Mouse (Mus musculus) lung, postnatal 36 days (tissue): ENCODE measurements at regions not wholly inside any gene's neighbourhood (a gene's known extent, or its start where the extent isn't known, plus 50 kb on each side); places are given as distances from the start of the nearest gene placed in this dataset.
A peak's percentile ranks its signal among the peaks of the same experiment; 100 is the strongest.

ENCODE experiments used
- DNase-seq: peaks from one replicate; pipeline ENCODE4 v3.0.0; 2022; ENCODE audit warnings: mixed read lengths

GRCm38 (mm10) chr3:52859266-52859825 is 157.7 kb downstream of the Cog6 start:
- DNase-seq = no peak

GRCm38 (mm10) chr3:52858259-52858658 is 158.8 kb downstream of the Cog6 start:
- no peak for DNase-seq

GRCm38 (mm10) chr3:52857076-52857475 is 160.0 kb downstream of the Cog6 start:
- no peak for DNase-seq

GRCm38 (mm10) chr3:52854560-52854959 is 162.5 kb downstream of the Cog6 start:
- DNase-seq = no peak

- no peak for DNase-seq
Measured at GRCm38 (mm10) chr3:52853126-52853525, 163.9 kb downstream of the Cog6 start.

- DNase-seq = no peak
Measured at GRCm38 (mm10) chr3:52845166-52845565, 171.9 kb downstream of the Cog6 start.

GRCm38 (mm10) chr3:52843998-52844397 is 173.0 kb downstream of the Cog6 start:
- peak; percentile 95 for DNase-seq

GRCm38 (mm10) chr3:52842866-52843425 is 174.1 kb downstream of the Cog6 start:
- DNase-seq = no peak

- peak; percentile 60 for DNase-seq
Measured at GRCm38 (mm10) chr3:52840160-52840953, 176.7 kb downstream of the Cog6 start.

GRCm38 (mm10) chr3:52838020-52838419 is 179.0 kb downstream of the Cog6 start:
- no peak for DNase-seq

- DNase-seq = no peak
Measured at GRCm38 (mm10) chr3:52837527-52837926, 179.5 kb downstream of the Cog6 start.

GRCm38 (mm10) chr3:52836780-52837179 is 180.3 kb downstream of the Cog6 start:
- no peak for DNase-seq

GRCm38 (mm10) chr3:52832421-52832820 is 184.6 kb downstream of the Cog6 start:
- no peak for DNase-seq

GRCm38 (mm10) chr3:52831986-52832385 is 185.1 kb downstream of the Cog6 start:
- DNase-seq = no peak

GRCm38 (mm10) chr3:52830101-52830500 is 186.9 kb downstream of the Cog6 start:
- no peak for DNase-seq

GRCm38 (mm10) chr3:52829069-52829468 is 188.0 kb downstream of the Cog6 start:
- DNase-seq = no peak

- no peak for DNase-seq
Measured at GRCm38 (mm10) chr3:52828473-52828872, 188.6 kb downstream of the Cog6 start.

- DNase-seq = no peak
Measured at GRCm38 (mm10) chr3:52822848-52823247, 194.2 kb downstream of the Cog6 start.

GRCm38 (mm10) chr3:52821450-52821849 is 195.6 kb downstream of the Cog6 start:
- no peak for DNase-seq

GRCm38 (mm10) chr3:52818401-52818800 is 198.6 kb downstream of the Cog6 start:
- no peak for DNase-seq

GRCm38 (mm10) chr3:52817416-52817815 is 199.6 kb downstream of the Cog6 start:
- DNase-seq = no peak

GRCm38 (mm10) chr3:52815497-52815896 is 201.5 kb downstream of the Cog6 start:
- DNase-seq = no peak

- no peak for DNase-seq
Measured at GRCm38 (mm10) chr3:52802324-52802723, 214.7 kb downstream of the Cog6 start.

GRCm38 (mm10) chr3:52801446-52801845 is 215.6 kb downstream of the Cog6 start:
- no peak for DNase-seq
